Mouse (Mus musculus) neural tube, embryonic 12.5 days (tissue): ENCODE results near the gene Kcnd2. TPM values are rescaled to one million over a fixed set of nuclear protein-coding genes. Genes with fewer than 3 reads are reported as not detected.
"Not testable (repeated sequence)": the region's sequence is repeated elsewhere in the genome, so short reads cannot be mapped to it uniquely, and the experiment has no call there.

Experiments used
- ATAC-seq: fragments of 200-750 bp; cut with Nextera tagmentation; 2 replicates; pipeline ENCODE4 v1.8.0; 2017; ENCODE audit warnings: low read depth, mild to moderate bottlenecking, moderate TSS enrichment, moderate library complexity; ENCODE audit not compliant: low FRiP score
- H3K27ac ChIP-seq: fragments of 300-500 bp; sonication (generic); 2 replicates; pipeline ENCODE4 v1.5.1; 2016
- H3K27me3 ChIP-seq: fragments of 300-500 bp; sonication (generic); replicated peaks from 2 replicates; pipeline ENCODE4 v1.6.1; 2016; ENCODE audit warnings: mild to moderate bottlenecking
- H3K36me3 ChIP-seq: fragments of 300-500 bp; sonication (generic); 2 replicates; pipeline ENCODE4 v1.6.1; 2016; ENCODE audit warnings: mild to moderate bottlenecking
- H3K4me1 ChIP-seq: fragments of 300-500 bp; sonication (generic); 2 replicates; pipeline ENCODE4 v1.6.1; 2016
- H3K4me2 ChIP-seq: fragments of 300-500 bp; sonication (generic); replicated peaks from 2 replicates; pipeline ENCODE4 v1.6.1; 2016; ENCODE audit warnings: mild to moderate bottlenecking
- H3K4me3 ChIP-seq: fragments of 300-500 bp; sonication (generic); 2 replicates; pipeline ENCODE4 v1.5.1; 2016
- H3K9ac ChIP-seq: fragments of 300-500 bp; sonication (generic); 2 replicates; pipeline ENCODE4 v1.6.1; 2016; ENCODE audit warnings: mild to moderate bottlenecking
- H3K9me3 ChIP-seq: fragments of 300-500 bp; sonication (generic); 2 replicates; pipeline ENCODE4 v1.6.1; 2016; ENCODE audit warnings: mild to moderate bottlenecking
- WGBS: fragments of 180-500 bp; shearing (Covaris S2); methylation state at CpG from one replicate; pipeline ENCODE4 v1.1.7; 2016; 5-methylcytosine and 5-hydroxymethylcytosine counted together
- polyA plus RNA-seq: library from polyadenylated mRNA; unstranded; fragments of >200 nt; fragmentation: Nextera tagmentation; extraction: Ambion mirVana; gene quantifications from 2 replicates; pipeline ENCODE4 v1.2.1, GENCODE M21; 2016

Gene Kcnd2
- polyA plus RNA-seq, 1 experiment from 2014 or later = 6.6 TPM

- Histone ChIP-seq H3K9me3 (no peaks in the 10 kb centered on the region), H3K27ac (no peak overlapping the region), H3K4me2 (no peak overlapping the region), H3K27me3 (no peaks in the 10 kb centered on the region), H3K9ac (no peak overlapping the region), H3K36me3 (no peaks in the 10 kb centered on the region), H3K4me1 (no peaks in the 10 kb centered on the region), H3K4me3 (no peak overlapping the region)
- 93% methylated on average over 4 of the region's 4 CpGs for WGBS
- no peak for ATAC-seq
Observed at GRCm38 (mm10) chr6:21304943-21305342, 89.6 kb downstream of the Kcnd2 start.

- no peaks in the 10 kb centered on the region for H3K4me1 ChIP-seq
- 90% methylated on average over 3 of the region's 3 CpGs for WGBS
Observed at GRCm38 (mm10) chr6:21310159-21310558, 94.9 kb downstream of the Kcnd2 start.

GRCm38 (mm10) chr6:21321407-21321806 is 106.1 kb downstream of the Kcnd2 start:
- no peaks in the 10 kb centered on the region for H3K36me3 ChIP-seq
- no peak overlapping the region for H3K9ac ChIP-seq
- H3K4me2 ChIP-seq = no peak overlapping the region
- H3K4me3 ChIP-seq = no peak overlapping the region
- no peak for ATAC-seq
- WGBS = 92% methylated on average over 6 of the region's 6 CpGs
- no peaks in the 10 kb centered on the region for H3K4me1 ChIP-seq
- no peaks in the 10 kb centered on the region for H3K27me3 ChIP-seq
- H3K9me3 ChIP-seq = no peaks in the 10 kb centered on the region
- H3K27ac ChIP-seq = no peak overlapping the region

More at GRCm38 (mm10) chr6:21310159-21310558, 94.9 kb downstream of the Kcnd2 start:
- no peak overlapping the region for H3K27ac ChIP-seq
- no peak for ATAC-seq
- no peaks in the 10 kb centered on the region for H3K27me3 ChIP-seq
- no peaks in the 10 kb centered on the region for H3K36me3 ChIP-seq
- no peak overlapping the region for H3K4me3 ChIP-seq
- no peaks in the 10 kb centered on the region for H3K9me3 ChIP-seq
- no peak overlapping the region for H3K4me2 ChIP-seq
- H3K9ac ChIP-seq = no peak overlapping the region

GRCm38 (mm10) chr6:21322211-21322610 is 106.9 kb downstream of the Kcnd2 start:
- no peaks in the 10 kb centered on the region for H3K36me3 ChIP-seq
- 95% methylated on average over 4 of the region's 4 CpGs for WGBS
- H3K27ac ChIP-seq = no peak overlapping the region
- no peak overlapping the region for H3K9ac ChIP-seq
- H3K4me2 ChIP-seq = no peak overlapping the region
- H3K4me1 ChIP-seq = no peaks in the 10 kb centered on the region
- no peak overlapping the region for H3K4me3 ChIP-seq
- no peaks in the 10 kb centered on the region for H3K9me3 ChIP-seq
- no peaks in the 10 kb centered on the region for H3K27me3 ChIP-seq
- no peak for ATAC-seq

GRCm38 (mm10) chr6:21325251-21325650 is 109.9 kb downstream of the Kcnd2 start:
- 9% methylated on average over 1 of the region's 1 CpGs for WGBS
- H3K27ac ChIP-seq = no peak overlapping the region
- peak; percentile 70 for ATAC-seq

GRCm38 (mm10) chr6:21327081-21327737 is 111.9 kb downstream of the Kcnd2 start:
- ATAC-seq = 0 out of 2 replicates have a peak, but pooled peaks have one; percentile 31
- H3K4me3 ChIP-seq = no peak overlapping the region

More at GRCm38 (mm10) chr6:21325251-21325650, 109.9 kb downstream of the Kcnd2 start:
- no peak overlapping the region for H3K4me3 ChIP-seq
- H3K27me3 ChIP-seq = no peaks in the 10 kb centered on the region
- H3K9ac ChIP-seq = no peak overlapping the region
- no peaks in the 10 kb centered on the region for H3K9me3 ChIP-seq
- no peaks in the 10 kb centered on the region for H3K36me3 ChIP-seq
- no peaks in the 10 kb centered on the region for H3K4me1 ChIP-seq
- no peak overlapping the region for H3K4me2 ChIP-seq

GRCm38 (mm10) chr6:21385298-21385697 is 170.0 kb downstream of the Kcnd2 start:
- ATAC-seq, H3K27me3 ChIP-seq: not testable (repeated sequence)
- 43% methylated on average over 3 of the region's 3 CpGs for WGBS

More at GRCm38 (mm10) chr6:21327081-21327737, 111.9 kb downstream of the Kcnd2 start:
- Histone ChIP-seq H3K9me3 (no peaks in the 10 kb centered on the region), H3K4me1 (no peaks in the 10 kb centered on the region), H3K27me3 (no peaks in the 10 kb centered on the region), H3K36me3 (no peaks in the 10 kb centered on the region), H3K9ac (no peak overlapping the region), H3K27ac (no peak overlapping the region), H3K4me2 (no peak overlapping the region)
- whole genome bisulfite sequencing = 64% methylated on average over 4 of the region's 4 CpGs

GRCm38 (mm10) chr6:21391776-21392175 is 176.5 kb downstream of the Kcnd2 start:
- H3K36me3 ChIP-seq = no peaks in the 10 kb centered on the region
- H3K27me3 ChIP-seq = no peaks in the 10 kb centered on the region
- 94% methylated on average over 4 of the region's 4 CpGs for WGBS
- H3K9me3 ChIP-seq = no peaks in the 10 kb centered on the region
- no peak for ATAC-seq
- H3K4me2 ChIP-seq = no peak overlapping the region
- no peak overlapping the region for H3K4me3 ChIP-seq
- no peaks in the 10 kb centered on the region for H3K4me1 ChIP-seq
- H3K27ac ChIP-seq = no peak overlapping the region
- H3K9ac ChIP-seq = no peak overlapping the region

More at GRCm38 (mm10) chr6:21385298-21385697, 170.0 kb downstream of the Kcnd2 start:
- not testable (repeated sequence) for H3K4me3 ChIP-seq, H3K9me3 ChIP-seq, H3K9ac ChIP-seq, H3K36me3 ChIP-seq, H3K4me1 ChIP-seq, H3K27ac ChIP-seq, H3K4me2 ChIP-seq

- WGBS = 78% methylated on average over 3 of the region's 3 CpGs
- Histone ChIP-seq H3K9ac (no peak overlapping the region), H3K4me3 (no peak overlapping the region), H3K27ac (no peak overlapping the region), H3K36me3 (no peaks in the 10 kb centered on the region), H3K9me3 (no peaks in the 10 kb centered on the region), H3K4me2 (no peak overlapping the region), H3K27me3 (no peaks in the 10 kb centered on the region), H3K4me1 (no peaks in the 10 kb centered on the region)
- ATAC-seq = no peak
Observed at GRCm38 (mm10) chr6:21413656-21414055, 198.4 kb downstream of the Kcnd2 start.

- Histone ChIP-seq H3K9ac (no peak overlapping the region), H3K27me3 (no peaks in the 10 kb centered on the region), H3K4me2 (no peak overlapping the region), H3K36me3 (no peaks in the 10 kb centered on the region), H3K27ac (no peak overlapping the region), H3K9me3 (no peaks in the 10 kb centered on the region), H3K4me1 (no peaks in the 10 kb centered on the region), H3K4me3 (no peak overlapping the region)
- WGBS = 83% methylated on average over 6 of the region's 6 CpGs
- no peak for ATAC-seq
Observed at GRCm38 (mm10) chr6:21418246-21418645, 202.9 kb downstream of the Kcnd2 start.

GRCm38 (mm10) chr6:21424202-21424785 is 209.0 kb downstream of the Kcnd2 start:
- Histone ChIP-seq H3K36me3 (no peaks in the 10 kb centered on the region), H3K9me3 (no peaks in the 10 kb centered on the region), H3K4me3 (no peak overlapping the region), H3K9ac (no peak overlapping the region), H3K27me3 (no peaks in the 10 kb centered on the region), H3K27ac (no peak overlapping the region), H3K4me1 (no peaks in the 10 kb centered on the region), H3K4me2 (no peak overlapping the region)
- ATAC-seq = no peak
- WGBS = 79% methylated on average over 4 of the region's 4 CpGs

GRCm38 (mm10) chr6:21431120-21431519 is 215.8 kb downstream of the Kcnd2 start:
- no peak for ATAC-seq
- no peaks in the 10 kb centered on the region for H3K36me3 ChIP-seq
- whole genome bisulfite sequencing = 89% methylated on average over 1 of the region's 1 CpGs

GRCm38 (mm10) chr6:21464719-21465118 is 249.4 kb downstream of the Kcnd2 start:
- no peak for ATAC-seq

More at GRCm38 (mm10) chr6:21431120-21431519, 215.8 kb downstream of the Kcnd2 start:
- H3K4me2 ChIP-seq = no peak overlapping the region
- no peaks in the 10 kb centered on the region for H3K9me3 ChIP-seq
- H3K4me1 ChIP-seq = no peaks in the 10 kb centered on the region
- H3K27ac ChIP-seq = no peak overlapping the region
- no peaks in the 10 kb centered on the region for H3K27me3 ChIP-seq
- H3K4me3 ChIP-seq = no peak overlapping the region
- no peak overlapping the region for H3K9ac ChIP-seq

More at GRCm38 (mm10) chr6:21464719-21465118, 249.4 kb downstream of the Kcnd2 start:
- H3K27me3 ChIP-seq = no peaks in the 10 kb centered on the region
- H3K9me3 ChIP-seq = no peaks in the 10 kb centered on the region
- no peak overlapping the region for H3K27ac ChIP-seq
- H3K4me3 ChIP-seq = no peak overlapping the region
- no peaks in the 10 kb centered on the region for H3K36me3 ChIP-seq
- H3K4me2 ChIP-seq = no peak overlapping the region
- H3K9ac ChIP-seq = no peak overlapping the region
- H3K4me1 ChIP-seq = no peaks in the 10 kb centered on the region
